Mouse (Mus musculus): ENCODE measurements around the gene Ctr9.

Gene Ctr9

GRCm38 (mm10) chr7:111048920-111049319 lies 20.2 kb downstream of the Ctr9 start:
- no peak for DNase-seq

- DNase-seq = peak; percentile 66
Measured at GRCm38 (mm10) chr7:111049652-111050421, 21.1 kb downstream of the Ctr9 start.

DNA sequence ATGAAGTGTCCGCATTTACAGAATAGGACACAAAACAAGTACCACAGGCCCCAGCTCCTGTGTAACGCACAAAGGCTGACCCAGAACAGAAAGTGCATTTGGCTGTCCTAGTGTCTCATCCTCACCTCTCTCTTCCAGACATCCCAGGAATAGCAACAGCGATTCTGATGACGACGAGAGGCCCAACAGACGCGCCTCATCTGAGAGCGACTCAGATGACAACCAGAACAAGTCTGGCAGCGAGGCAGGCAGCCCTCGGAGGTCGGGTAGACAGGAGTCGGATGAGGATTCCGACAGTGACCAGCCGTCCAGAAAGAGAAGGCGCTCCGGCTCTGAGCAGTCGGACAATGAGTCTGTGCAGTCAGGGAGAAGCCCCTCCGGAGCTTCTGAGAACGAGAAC lies 26.5 kb downstream of the Ctr9 start:
- DNase-seq = no peak

GRCm38 (mm10) chr7:111055984-111056657 lies 27.4 kb downstream of the Ctr9 start:
- no peak for DNase-seq

GRCm38 (mm10) chr7:111059527-111059926 lies 30.8 kb downstream of the Ctr9 start:
- no peak for DNase-seq

GRCm38 (mm10) chr7:111062971-111063370 lies 34.2 kb downstream of the Ctr9 start:
- DNase-seq = no peak

DNA sequence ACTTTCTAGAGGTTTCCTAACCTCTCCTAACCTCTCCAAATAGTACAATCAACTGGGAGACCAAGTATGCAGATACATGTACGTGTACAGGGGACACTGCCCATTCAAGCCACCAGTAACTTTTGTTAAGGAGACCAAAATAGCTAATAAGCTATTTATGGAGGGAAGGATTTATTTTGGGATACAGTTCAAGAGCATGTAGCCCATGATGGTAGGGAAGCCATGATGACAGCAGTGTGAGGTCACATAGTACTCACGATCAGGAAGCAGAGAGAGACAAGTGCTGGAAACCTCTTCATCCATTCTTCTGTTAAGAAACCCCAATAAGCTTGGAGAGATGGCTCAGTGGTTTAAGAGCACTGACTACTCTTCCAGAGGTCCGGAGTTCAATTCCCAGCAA lies 39.4 kb downstream of the Ctr9 start:
- no peak for DNase-seq

- no peak for DNase-seq
Measured at GRCm38 (mm10) chr7:111069439-111070166, 40.9 kb downstream of the Ctr9 start.

DNA sequence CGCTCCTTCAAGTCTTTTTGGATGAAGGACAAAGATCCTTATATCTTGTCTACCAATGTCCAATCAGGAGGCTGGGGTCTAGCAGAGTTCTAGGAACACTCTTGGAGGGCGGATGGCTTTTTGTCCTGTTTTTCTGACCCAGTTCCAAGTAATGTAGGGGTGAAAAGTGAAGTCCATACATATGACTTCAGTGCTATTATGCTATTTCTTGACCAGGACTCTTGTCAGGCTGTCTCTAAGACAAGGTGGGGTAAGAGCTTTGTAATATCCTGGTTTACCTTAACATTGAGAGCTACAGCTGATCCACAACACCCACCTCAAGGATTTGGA lies 41.4 kb downstream of the Ctr9 start:
- no peak for DNase-seq

- no peak for DNase-seq
Measured at GRCm38 (mm10) chr7:111072410-111072809, 43.7 kb downstream of the Ctr9 start.

DNA sequence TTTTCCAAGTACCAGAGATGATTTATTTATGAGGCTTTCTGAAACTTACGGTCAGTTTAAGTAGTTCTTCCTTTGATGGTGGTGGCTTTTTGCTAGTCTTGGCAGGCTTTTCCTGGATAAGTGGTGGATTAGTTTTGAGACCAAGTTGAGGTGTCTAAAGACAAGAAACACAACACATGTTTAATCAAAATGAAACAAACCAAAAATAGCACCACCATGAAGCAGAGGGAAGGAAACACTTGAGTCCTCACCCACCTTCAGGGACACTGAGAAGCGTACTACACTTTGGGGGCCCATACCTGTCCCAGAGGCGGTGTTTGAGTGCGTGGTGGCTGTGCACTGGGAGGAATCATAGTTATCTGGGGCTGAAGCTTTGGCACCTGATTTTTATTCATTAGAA lies 46.5 kb downstream of the Ctr9 start:
- DNase-seq = no peak

GRCm38 (mm10) chr7:111078271-111078670 lies 49.5 kb downstream of the Ctr9 start:
- no peak for DNase-seq

- no peak for DNase-seq
Measured at GRCm38 (mm10) chr7:111080026-111080425, 51.3 kb downstream of the Ctr9 start.

DNA sequence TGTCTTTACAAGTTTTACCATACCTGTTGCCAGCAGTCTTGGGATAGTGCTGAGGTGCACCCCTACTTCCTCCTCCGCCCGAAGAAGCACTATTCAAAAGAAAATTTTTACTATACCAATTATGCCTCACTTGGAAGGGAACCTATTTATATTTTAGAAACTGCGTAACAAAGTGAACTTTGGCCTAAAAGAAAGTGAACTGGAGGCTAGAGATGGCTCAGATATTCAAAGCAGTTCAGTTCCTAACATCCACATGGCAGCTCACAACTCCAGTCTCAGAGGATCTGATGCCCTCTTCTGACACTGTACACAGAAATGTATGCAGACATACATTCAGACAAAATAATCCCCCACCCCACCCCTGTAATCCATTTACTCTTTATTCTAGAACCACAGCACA lies 52.1 kb downstream of the Ctr9 start:
- no peak for DNase-seq

DNA sequence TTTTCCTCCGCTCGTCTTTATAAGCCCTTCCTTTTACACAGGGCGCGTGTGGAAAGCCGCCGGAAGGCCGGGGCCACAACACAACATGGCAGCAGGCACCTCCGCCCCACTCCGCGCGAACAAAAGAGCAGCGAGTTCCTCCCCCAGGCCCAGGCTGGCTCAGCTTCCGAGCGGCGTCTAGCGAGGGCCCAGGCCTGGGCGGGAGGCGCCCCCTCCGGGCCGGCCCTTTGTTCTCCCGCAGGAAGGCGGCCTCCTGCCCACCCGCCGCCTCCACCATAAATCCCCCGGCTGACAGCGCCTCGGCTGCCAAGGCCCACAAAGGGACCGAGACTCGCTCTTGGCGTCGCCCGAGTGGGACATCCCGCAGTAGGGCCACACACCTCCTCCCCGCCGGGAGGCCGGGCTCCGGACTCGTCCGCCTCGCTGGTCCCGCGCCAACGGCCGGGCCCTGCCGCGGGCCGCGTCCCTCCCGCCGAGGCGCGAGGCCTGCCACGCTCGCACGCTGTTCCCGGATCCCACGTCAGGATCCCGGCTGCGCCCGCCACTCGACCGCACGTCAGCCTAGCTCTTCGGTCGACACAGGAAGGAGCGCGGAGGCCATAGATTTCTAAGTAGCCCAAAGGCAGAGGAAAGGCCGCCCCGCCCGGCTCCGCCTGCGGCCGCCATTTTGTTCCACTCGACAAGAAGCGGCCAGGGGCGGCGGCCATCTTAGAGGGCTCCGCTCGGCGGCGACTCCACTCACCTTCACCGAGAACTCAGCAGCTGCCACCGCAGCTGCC lies 53.5 kb downstream of the Ctr9 start:
- peak; percentile 87 for DNase-seq

DNA sequence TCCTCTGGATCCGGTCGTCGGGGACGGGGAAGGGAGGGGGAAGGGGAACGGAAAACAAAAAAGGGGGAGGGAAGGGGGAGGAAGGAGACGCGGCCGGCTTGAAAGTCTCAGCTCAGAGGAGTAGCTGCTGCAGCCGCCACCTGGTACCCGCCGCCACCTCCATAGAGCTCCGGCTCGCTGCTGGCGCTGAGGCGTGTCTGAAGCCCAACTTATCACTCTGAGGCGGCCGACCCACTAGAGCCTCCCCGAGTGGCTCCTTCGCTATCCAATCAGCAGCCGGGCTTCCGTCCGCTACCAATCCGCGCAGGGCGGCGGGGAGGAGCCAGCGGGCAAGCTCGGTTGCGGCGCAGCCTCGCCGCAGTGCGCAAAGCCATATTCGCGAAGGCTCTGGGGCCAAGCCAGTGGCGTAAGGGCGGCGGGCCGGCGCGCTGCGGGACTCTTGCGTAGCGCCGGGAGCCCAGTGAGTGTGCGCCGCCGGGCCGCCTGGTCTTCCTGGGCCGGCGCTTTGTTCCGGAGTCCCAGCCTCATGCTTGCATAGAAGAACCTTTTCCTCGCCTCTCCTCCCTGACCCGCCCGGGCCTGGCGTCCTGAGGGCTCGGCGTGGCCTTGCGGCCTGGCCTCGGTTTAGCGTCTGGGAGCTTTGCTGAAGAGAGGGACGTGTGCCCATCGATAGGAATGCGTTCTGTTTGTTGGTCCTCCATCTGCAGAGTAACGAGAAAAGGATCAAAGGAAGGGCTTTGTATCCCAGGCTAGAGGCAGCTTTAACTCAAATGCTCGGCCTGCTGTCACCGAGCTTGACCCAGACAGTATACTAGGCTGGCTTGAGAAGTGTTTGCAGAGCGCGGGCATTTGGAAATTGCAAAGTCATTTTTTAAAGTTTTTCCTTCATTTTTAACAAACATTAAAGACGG lies 54.3 kb downstream of the Ctr9 start, which contains the start of gene Eif4g2:
TSS of gene Eif4g2 (minus strand) at position 209 of the 911 bp plus-strand sequence.
- DNase-seq = peak; percentile 99

DNA sequence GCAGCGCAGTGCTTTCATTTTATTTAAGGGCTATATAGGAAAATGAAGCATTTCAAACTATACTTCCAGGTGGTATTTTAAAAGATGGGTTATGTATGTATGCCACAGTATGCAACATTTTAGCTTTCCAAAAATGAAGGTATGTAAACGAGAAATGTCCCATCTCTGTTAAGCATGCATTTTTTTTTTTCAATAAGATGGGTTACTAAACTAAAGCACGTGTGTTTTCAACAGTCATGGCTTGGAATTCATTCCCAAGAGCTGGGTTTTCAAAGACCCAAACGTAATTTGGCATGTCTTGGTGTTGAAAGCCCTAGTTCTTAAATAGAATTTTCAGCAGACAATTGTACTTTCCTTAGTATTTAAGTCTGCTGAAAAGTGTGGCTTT lies 55.0 kb downstream of the Ctr9 start:
- DNase-seq = no peak

DNA sequence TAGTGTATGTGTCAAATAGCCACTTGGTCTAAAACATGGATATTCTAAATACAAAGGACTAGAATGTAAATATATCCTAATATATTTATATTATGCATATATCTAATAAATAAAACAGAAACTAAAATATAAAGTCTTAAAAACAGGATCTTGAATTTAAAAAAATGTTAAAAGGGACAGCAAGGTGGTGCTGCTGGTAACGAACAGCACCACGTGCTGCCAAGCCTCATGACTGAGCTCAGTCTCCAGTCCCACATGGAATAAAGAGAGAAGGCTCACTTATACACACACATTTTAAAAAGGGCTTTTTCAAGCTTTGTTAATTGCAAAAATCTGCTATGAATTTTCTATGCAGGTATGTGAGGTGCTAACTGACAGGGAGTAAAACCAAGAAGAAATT lies 55.7 kb downstream of the Ctr9 start:
- no peak for DNase-seq

DNA sequence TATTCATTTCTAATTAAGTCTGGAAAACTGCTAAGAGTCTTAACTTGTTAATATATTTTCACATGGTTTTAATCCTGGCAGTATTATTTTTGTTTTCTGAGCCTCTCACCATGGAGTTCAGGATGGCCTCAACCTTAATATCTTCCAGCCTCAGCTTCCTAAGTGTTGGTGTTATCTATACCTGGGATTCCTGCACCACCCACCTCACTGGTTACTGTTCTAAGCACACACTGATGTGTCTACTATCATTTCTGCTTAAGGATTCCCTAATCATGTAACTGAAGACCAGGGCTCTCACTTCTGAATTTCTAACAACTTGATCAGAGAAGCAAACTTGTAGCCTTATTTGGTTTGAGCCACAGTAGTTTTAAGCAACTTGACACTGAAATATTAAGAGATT lies 56.4 kb downstream of the Ctr9 start:
- DNase-seq = no peak

DNA sequence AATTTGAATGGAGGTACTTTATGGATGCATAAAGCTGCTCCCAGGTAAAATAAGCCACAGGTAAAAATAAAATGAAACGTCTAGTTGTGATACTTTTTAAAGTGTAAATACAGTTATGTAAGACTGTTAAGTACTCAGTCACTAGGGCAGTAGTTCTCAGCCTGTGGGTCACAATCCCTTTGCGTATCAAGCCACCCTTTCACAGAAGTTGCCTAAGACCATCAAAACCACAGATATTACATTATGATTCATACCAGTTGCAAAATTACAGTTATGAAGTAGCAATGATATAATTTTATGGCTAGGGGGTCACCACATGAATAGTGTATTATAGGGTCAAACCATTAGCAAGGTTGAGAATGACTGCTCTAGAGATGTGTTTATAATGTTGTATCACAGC lies 66.4 kb downstream of the Ctr9 start:
- DNase-seq = no peak

- no peak for DNase-seq
Measured at GRCm38 (mm10) chr7:111098196-111098595, 69.4 kb downstream of the Ctr9 start.
